24 mouse cellular contexts compared by ENCODE assay signal in genomic region chr9:43771041-43771440, GRCm38 (mm10). TPM values are rescaled to one million over a fixed set of nuclear protein-coding genes. Genes with fewer than 3 reads are reported as not detected.
DNase-seq lines count a peak whose midpoint lies in the region; ATAC-seq and TF ChIP-seq lines count a peak whose summit lies in the region.
"Had no signal": no experiment of that assay in that cellular context is flagged by ENCODE, and none has a peak within 500 bp of the region (broad histone marks: within the 10 kb centered on the region; RNA-seq: fewer than 3 reads in every experiment).

No protein-coding gene starts in this region.

- TF ChIP-seq EP300 in heart, postnatal 0 days (IDR thresholded peaks at IDR 0.05; ENCODE audit: low read depth), result no peak
- TF ChIP-seq EP300 in CH12.LX (IDR thresholded peaks at IDR 0.05; ENCODE audit: low read length), result no peak

- ATAC-seq in heart, postnatal 0 days (ENCODE audit: insufficient read depth, low read depth), result no peak
- no peak for ATAC-seq in heart, embryonic 11.5 days (replicated peaks; ENCODE audit: insufficient number of reproducible peaks, low FRiP score, low TSS enrichment)
- ATAC-seq in intestine, postnatal 0 days, result peak; percentile 54
- ATAC-seq: activated CD4-positive, CD25-positive, alpha-beta regulatory T cell, adult 4 months; inflammation-experienced regulatory T-cells, adult 6 months had no signal

- no peak overlapping the region for H3K4me3 ChIP-seq in heart, postnatal 0 days (ENCODE audit: low read depth, low read length)
- no peak overlapping the region for H3K4me3 ChIP-seq in heart, embryonic 11.5 days (ENCODE audit: low read depth, low read length)
- H3K4me3 ChIP-seq in CH12.LX (replicated peaks in 1 of 3; ENCODE audit: low read depth in 2 of 3, low read length in 2 of 3, poor library complexity in 1 of 3), result no peak overlapping the region
- no peak overlapping the region for H3K4me3 ChIP-seq in intestine, postnatal 0 days (ENCODE audit: low read depth, low read length)
- no peak overlapping the region for H3K4me3 ChIP-seq in cerebellum, adult 2 months (replicated peaks; ENCODE audit: insufficient read depth, low read depth, low read length)
- H3K4me3 ChIP-seq: heart, embryonic 15.5 days; liver, embryonic 13.5 days had no signal

- H3K27me3 ChIP-seq in heart, postnatal 0 days (ENCODE audit: control insufficient read depth, insufficient read depth, low read length), result no peaks in the 10 kb centered on the region
- H3K27me3 ChIP-seq in heart, embryonic 11.5 days (ENCODE audit: control insufficient read depth, insufficient read depth, low read length), result no peaks in the 10 kb centered on the region
- no peaks in the 10 kb centered on the region for H3K27me3 ChIP-seq in CH12.LX (replicated peaks)
- H3K27me3 ChIP-seq in intestine, postnatal 0 days (replicated peaks; ENCODE audit: control insufficient read depth, insufficient read depth, low read length), result no peaks in the 10 kb centered on the region
- no peaks in the 10 kb centered on the region for H3K27me3 ChIP-seq in cerebellum, adult 2 months (ENCODE audit: control insufficient read depth, insufficient read depth, low read length)
- H3K27me3 ChIP-seq: heart, embryonic 15.5 days; liver, embryonic 13.5 days had no signal

- peak; percentile 8; the same call in 1 of the 2 replicates for TF ChIP-seq CTCF in heart, postnatal 0 days (IDR thresholded peaks at IDR 0.05; ENCODE audit: low read depth)
- no peak for TF ChIP-seq CTCF in CH12.LX (conservative IDR thresholded peaks at IDR 0.05 in 1 of 2, IDR thresholded peaks at IDR 0.05 in 1 of 2; ENCODE audit: low read depth in 2 of 2, low read length in 2 of 2)
- peak; percentile 29 for TF ChIP-seq CTCF in intestine, postnatal 0 days (IDR thresholded peaks at IDR 0.05; ENCODE audit: low read depth)
- no peak for TF ChIP-seq CTCF in cerebellum, adult 2 months (IDR thresholded peaks at IDR 0.05; ENCODE audit: borderline replicate concordance, insufficient read depth, low read depth, low read length)

- H3K9ac ChIP-seq in heart, postnatal 0 days (replicated peaks; ENCODE audit: low read depth, low read length), result no peak overlapping the region
- H3K9ac ChIP-seq in heart, embryonic 11.5 days (ENCODE audit: low read depth, low read length), result no peak overlapping the region
- no peak overlapping the region for H3K9ac ChIP-seq in CH12.LX (ENCODE audit: insufficient read depth, low read depth)
- no peak overlapping the region for H3K9ac ChIP-seq in intestine, postnatal 0 days (ENCODE audit: low read depth, low read length)
- H3K9ac ChIP-seq: heart, embryonic 15.5 days; hindbrain, embryonic 14.5 days; liver, embryonic 13.5 days had no signal

- WGBS in heart, postnatal 0 days, result 55% methylated on average over 1 of the region's 1 CpGs
- WGBS in heart, embryonic 11.5 days (ENCODE audit: insufficient replicate concordance), result 59% methylated on average over 1 of the region's 1 CpGs
- 60% methylated on average over 1 of the region's 1 CpGs for WGBS in intestine, postnatal 0 days
- WGBS in cerebellum, adult 2 months, result 60% methylated on average over 1 of the region's 1 CpGs

- H3K79me2 ChIP-seq in CH12.LX (replicated peaks; ENCODE audit: control insufficient read depth, extremely low read depth, insufficient read depth, poor library complexity, severe bottlenecking), result no peaks in the 10 kb centered on the region

- in situ Hi-C loops in CH12.LX (cut with MboI; ENCODE audit: low pct_ligation_motif_present, low pct_unique_long_range_greater_than_20kb, low sequenced_read_pairs), result no loop called here

- no peak for DNase-seq in heart, postnatal 0 days (ENCODE audit: low spot score)
- DNase-seq in kidney, postnatal 10 days, result peak; percentile 22
- DNase-seq in kidney, adult 8-10 months, result no peak
- DNase-seq in CH12.LX (ENCODE audit: extremely low read depth), result no peak
- DNase-seq in cerebellum, adult 11-12 months, result no peak
- no peak for DNase-seq in cerebellum, adult 2 months
- DNase-seq: adrenal gland, adult 2 months; adrenal gland, postnatal 36 days; B cell, adult 2 months; cerebellum, adult 8-10 months; cerebellum, postnatal 25 days; gastrocnemius, postnatal 10 days; heart, postnatal 36 days; liver, embryonic 13.5 days; lung, postnatal 10 days; midbrain, embryonic 14.5 days; right cerebral cortex, adult 18-20 months; right cerebral cortex, postnatal 4 days had no signal

- H3K9me3 ChIP-seq in heart, postnatal 0 days (replicated peaks; ENCODE audit: control insufficient read depth, low read length), result no peaks in the 10 kb centered on the region
- no peaks in the 10 kb centered on the region for H3K9me3 ChIP-seq in heart, embryonic 11.5 days (replicated peaks; ENCODE audit: control insufficient read depth, low read length)
- no peaks in the 10 kb centered on the region for H3K9me3 ChIP-seq in CH12.LX (replicated peaks; ENCODE audit: low read length)
- no peaks in the 10 kb centered on the region for H3K9me3 ChIP-seq in intestine, postnatal 0 days (ENCODE audit: control insufficient read depth)
- H3K9me3 ChIP-seq: heart, embryonic 15.5 days; liver, embryonic 13.5 days had no signal

- TF ChIP-seq POLR2A in CH12.LX (IDR thresholded peaks at IDR 0.05; ENCODE audit: low read depth, low read length), result no peak
- no peak for TF ChIP-seq POLR2A in cerebellum, adult 2 months (IDR thresholded peaks at IDR 0.05; ENCODE audit: borderline replicate concordance, insufficient read depth, low read length)

- no peak overlapping the region for H3K4me2 ChIP-seq in heart, postnatal 0 days (ENCODE audit: low read depth, low read length)
- H3K4me2 ChIP-seq in heart, embryonic 11.5 days, result no peak overlapping the region
- H3K4me2 ChIP-seq in CH12.LX (ENCODE audit: insufficient read depth, low read depth, poor library complexity, severe bottlenecking), result no peak overlapping the region
- H3K4me2 ChIP-seq in intestine, postnatal 0 days (replicated peaks; ENCODE audit: low read depth), result no peak overlapping the region
- H3K4me2 ChIP-seq: heart, embryonic 15.5 days; hindbrain, embryonic 14.5 days; liver, embryonic 13.5 days had no signal

- no peaks in the 10 kb centered on the region for H3K4me1 ChIP-seq in heart, postnatal 0 days (ENCODE audit: control insufficient read depth, insufficient read depth)
- peaks cover 20% of the 10 kb centered on the region for H3K4me1 ChIP-seq in heart, embryonic 11.5 days (ENCODE audit: control insufficient read depth, insufficient read depth, low read length)
- H3K4me1 ChIP-seq in CH12.LX (ENCODE audit: control insufficient read depth in 1 of 2, insufficient read depth in 2 of 2), result peaks cover 15 to 62% of the 10 kb centered on the region in 2 experiments; a peak in 3 of 4 replicates
- H3K4me1 ChIP-seq in intestine, postnatal 0 days (replicated peaks; ENCODE audit: control insufficient read depth, insufficient read depth, low read length), result peaks cover 5% of the 10 kb centered on the region; the same call in 1 of the 2 replicates
- H3K4me1 ChIP-seq in cerebellum, adult 2 months (ENCODE audit: control insufficient read depth, insufficient read depth, low read length), result peaks cover 6% of the 10 kb centered on the region
- H3K4me1 ChIP-seq: heart, embryonic 15.5 days had no signal

- no peaks in the 10 kb centered on the region for H3K36me3 ChIP-seq in heart, postnatal 0 days (replicated peaks; ENCODE audit: control insufficient read depth, insufficient read depth, low read length)
- H3K36me3 ChIP-seq in heart, embryonic 11.5 days (ENCODE audit: control insufficient read depth, insufficient read depth, low read length), result no peaks in the 10 kb centered on the region
- no peaks in the 10 kb centered on the region for H3K36me3 ChIP-seq in CH12.LX (replicated peaks in 1 of 2; ENCODE audit: control insufficient read depth in 1 of 2, insufficient read depth in 1 of 2, low read length in 1 of 2)
- no peaks in the 10 kb centered on the region for H3K36me3 ChIP-seq in intestine, postnatal 0 days (ENCODE audit: control insufficient read depth, insufficient read depth)
- H3K36me3 ChIP-seq: heart, embryonic 15.5 days; liver, embryonic 13.5 days had no signal

- no peak for TF ChIP-seq RAD21 in CH12.LX (IDR thresholded peaks at IDR 0.05; ENCODE audit: low read depth, low read length)

- dilution Hi-C loops in CH12.LX (cut with MboI; ENCODE audit: extremely low pct_ligation_motif_present, extremely low pct_unique_long_range_greater_than_20kb, low sequenced_read_pairs), result no loop called here

- H3K27ac ChIP-seq in heart, postnatal 0 days (ENCODE audit: low read depth), result no peak overlapping the region
- no peak overlapping the region for H3K27ac ChIP-seq in heart, embryonic 11.5 days (ENCODE audit: low read depth, low read length)
- H3K27ac ChIP-seq in CH12.LX (ENCODE audit: insufficient read depth, low read depth), result no peak overlapping the region
- no peak overlapping the region for H3K27ac ChIP-seq in intestine, postnatal 0 days (ENCODE audit: low read depth, low read length)
- no peak overlapping the region for H3K27ac ChIP-seq in cerebellum, adult 2 months (ENCODE audit: insufficient read depth, low read length)
- H3K27ac ChIP-seq: heart, embryonic 15.5 days; hindbrain, embryonic 14.5 days; liver, embryonic 13.5 days had no signal

TF ChIP-seq in CH12.LX, 34 proteins besides CTCF, POLR2A, EP300 and RAD21:
- TF ChIP-seq NRF1 (IDR thresholded peaks at IDR 0.05; ENCODE audit: low read depth, low read length), result 0 out of 2 replicates have a peak, but pooled peaks have one; percentile 25
- TF ChIP-seq E2F4 (IDR thresholded peaks at IDR 0.05; ENCODE audit: insufficient replicate concordance, low read depth, low read length), result no peak
- no peak for TF ChIP-seq ELF1 (IDR thresholded peaks at IDR 0.05; ENCODE audit: low read depth, low read length)

RNA-seq across cellular contexts. Expression of gene Nectin1, which starts 27.3 kb away (rescaled TPM):
- total RNA-seq in heart, postnatal 0 days (2014; rRNA removed; ENCODE audit: low replicate concordance), result 2.2 and 3.6 TPM in 2 replicates
- 0.67 and 0.82 TPM in 2 replicates for polyA plus RNA-seq in heart, postnatal 0 days (2015; fragmentation: Nextera tagmentation; extraction: Ambion mirVana)
- 2.2 and 2.4 TPM in 2 replicates for polyA plus RNA-seq in heart, embryonic 11.5 days (2014; fragmentation: Nextera tagmentation; extraction: Ambion mirVana)
- total RNA-seq in CH12.LX (2012; rRNA removed) (1.6 and 1.9 TPM in 2 replicates), CH12.LX (2014; rRNA removed) (0.09 and 0.26 TPM in 2 replicates)
- polyA plus RNA-seq in CH12.LX (2012; ENCODE audit: insufficient read length, low read depth), result 1.4 and 1.8 TPM in 2 replicates
- polyA plus RNA-seq in intestine, postnatal 0 days (2015; fragmentation: Nextera tagmentation; extraction: Ambion mirVana), result 4.7 and 5.5 TPM in 2 replicates
- 27.3 and 28.9 TPM in 2 replicates for polyA plus RNA-seq in cerebellum, adult 2 months (2012; rRNA removed)

Comparison
In these comparisons a context has a peak if more than half of its experiments do, and no peak if none do; other contexts are left out.
1. CTCF ChIP-seq: peak in heart, postnatal 0 days (single experiment) and intestine, postnatal 0 days (single experiment); none in CH12.LX (0 of 2) and cerebellum, adult 2 months (single experiment).